Mouse (Mus musculus) small intestine, adult 2 months (tissue): ENCODE measurements at regions not wholly inside any gene's neighbourhood (a gene's known extent, or its start where the extent isn't known, plus 50 kb on each side); places are given as distances from the start of the nearest gene placed in this dataset.

ENCODE experiments used
- CTCF ChIP-seq: fragments of 200-500 bp; IDR thresholded peaks from 2 replicates; pipeline ENCODE4 v1.5.1; 2012; ENCODE audit warnings: low read depth, mild to moderate bottlenecking, control low read depth, inconsistent platforms, low read length, moderate library complexity, mixed read lengths; ENCODE audit not compliant: insufficient replicate concordance, insufficient read length; ENCODE audit errors: extremely low read depth
- POLR2A ChIP-seq: fragments of 200-500 bp; IDR thresholded peaks from 2 replicates; pipeline ENCODE4 v1.6.1; 2012; ENCODE audit warnings: low read depth, mild to moderate bottlenecking, control low read depth, inconsistent platforms, low read length, moderate library complexity

DNA sequence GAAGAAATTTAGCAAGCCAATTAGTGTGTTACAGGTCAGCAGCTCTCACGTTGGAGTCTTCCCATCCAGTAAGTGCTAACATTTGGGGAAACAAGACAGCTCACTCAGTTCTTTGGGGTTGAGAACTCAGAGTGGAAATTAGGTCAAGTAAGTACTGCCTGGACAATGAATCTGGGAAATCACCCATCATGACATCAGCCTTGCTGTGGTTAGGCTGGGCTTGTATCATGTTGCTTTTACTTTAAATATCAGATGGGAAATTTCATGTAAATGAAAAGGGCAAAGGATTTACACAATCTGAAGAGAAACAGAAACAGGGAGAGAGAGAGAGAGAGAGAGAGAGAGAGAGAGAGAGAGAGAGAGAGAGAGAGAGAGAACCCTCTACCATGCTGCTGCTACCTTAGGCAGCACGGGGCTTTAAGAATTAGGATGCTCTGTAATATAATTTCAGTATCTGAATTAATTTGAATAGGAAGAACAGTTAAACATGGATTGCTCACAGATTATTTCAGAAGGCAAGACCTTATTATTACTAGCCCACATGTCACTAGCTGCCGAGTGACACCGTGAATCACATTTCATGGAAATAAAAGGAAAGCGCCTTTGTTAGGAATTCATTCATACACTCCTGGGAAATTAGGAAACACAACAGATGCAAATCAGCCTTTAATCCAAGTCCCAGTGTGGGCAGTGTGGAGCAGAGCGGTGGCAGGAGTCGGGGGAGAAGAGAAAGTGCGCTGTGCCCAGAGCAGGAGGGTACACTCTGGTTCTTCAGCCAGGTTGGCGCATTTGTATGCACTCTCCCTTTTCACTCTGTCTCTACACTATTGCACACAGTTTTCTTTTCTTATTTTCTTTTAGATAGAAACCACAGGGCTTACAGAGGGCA lies 620.2 kb upstream of the Fam92a start:
- TF ChIP-seq CTCF (no peak), POLR2A (no peak)
